Mouse (Mus musculus): Measurements from ENCODE around the gene Sec14l1.

DNA sequence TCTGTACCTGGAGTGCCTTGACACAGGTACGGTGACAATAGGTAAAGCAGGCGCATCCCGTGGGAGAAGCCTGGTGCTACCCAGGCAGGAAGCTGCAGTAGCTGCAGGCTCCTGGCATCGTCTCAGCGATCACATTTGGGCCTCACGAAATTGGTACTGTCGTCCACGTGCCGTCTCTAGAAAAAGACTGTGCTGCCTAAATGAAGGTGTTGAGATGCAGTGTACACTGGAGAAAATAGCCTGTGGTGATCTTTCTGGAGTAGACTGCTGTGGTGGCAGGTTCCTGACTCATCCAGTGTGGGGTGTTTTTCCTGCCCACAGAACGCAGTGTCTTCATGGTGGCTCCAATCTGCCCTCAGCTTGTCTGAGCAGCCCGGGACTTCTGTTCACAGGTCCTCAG, 34.8 kb upstream of the Sec14l1 start:
- TF ChIP-seq POLR2A (IDR thresholded peaks at IDR 0.05; ENCODE audit: extremely low read depth, insufficient read depth, low read length) (0 out of 2 replicates have a peak, but pooled peaks have one; percentile 26), CTCF (IDR thresholded peaks at IDR 0.05; ENCODE audit: extremely low read depth, insufficient read depth, low read length) (no peak)
